Mouse (Mus musculus) lung, postnatal 0 days (tissue): ENCODE data around the gene Hecw1. TPM values are rescaled to one million over a fixed set of nuclear protein-coding genes. Genes with fewer than 3 reads are reported as not detected.

Experiments
- ATAC-seq: fragments of 200-750 bp; cut with Nextera tagmentation; 2 replicates; pipeline ENCODE4 v1.8.0; 2017; ENCODE audit warnings: moderate library complexity
- DNase-seq: peaks from one replicate; pipeline ENCODE4 v3.0.0-alpha.2; 2016; ENCODE audit warnings: low spot score
- H3K27ac ChIP-seq: fragments of 300-500 bp; sonication (generic); 2 replicates; pipeline ENCODE4 v1.5.1; 2014; ENCODE audit warnings: antibody characterized with exemption, mild to moderate bottlenecking, low read length, mixed read lengths
- H3K27me3 ChIP-seq: fragments of 300-500 bp; sonication (generic); replicated peaks from 2 replicates; pipeline ENCODE4 v1.6.1; 2014; ENCODE audit warnings: low read length, mixed read lengths; ENCODE audit not compliant: insufficient read depth
- H3K36me3 ChIP-seq: fragments of 300-500 bp; sonication (generic); 2 replicates; pipeline ENCODE4 v1.6.1; 2014; ENCODE audit warnings: low read length, mixed read lengths; ENCODE audit not compliant: insufficient read depth
- H3K4me1 ChIP-seq: fragments of 300-500 bp; sonication (generic); 2 replicates; pipeline ENCODE4 v1.6.1; 2014; ENCODE audit warnings: antibody characterized with exemption, low read depth, low read length, mixed read lengths; ENCODE audit not compliant: insufficient read depth
- H3K4me2 ChIP-seq: fragments of 300-500 bp; sonication (generic); replicated peaks from 2 replicates; pipeline ENCODE4 v1.6.1; 2014; ENCODE audit warnings: low read depth, mild to moderate bottlenecking, low read length, moderate library complexity, mixed read lengths
- H3K4me3 ChIP-seq: fragments of 300-500 bp; sonication (generic); 2 replicates; pipeline ENCODE4 v1.5.1; 2014; ENCODE audit warnings: low read depth, low read length
- H3K9ac ChIP-seq: fragments of 300-500 bp; sonication (generic); replicated peaks from 2 replicates; pipeline ENCODE4 v1.6.1; 2014; ENCODE audit warnings: low read depth, mild to moderate bottlenecking
- H3K9me3 ChIP-seq: fragments of 300-500 bp; sonication (generic); 2 replicates; pipeline ENCODE4 v1.6.1; 2016; ENCODE audit warnings: low read length, mixed read lengths
- CTCF ChIP-seq: IDR thresholded peaks from 2 replicates; pipeline ENCODE4 v1.5.1; 2016; ENCODE audit warnings: antibody characterized with exemption, mild to moderate bottlenecking
- EP300 ChIP-seq: IDR thresholded peaks from 2 replicates; pipeline ENCODE4 v1.6.1; 2016; ENCODE audit warnings: antibody characterized with exemption, mild to moderate bottlenecking, control low read depth
- WGBS: fragments of 180-500 bp; shearing (Covaris S2); extraction: QIAGEN DNeasy Blood & Tissue Kit; methylation state at CpG from one replicate; pipeline ENCODE4 v1.1.7; 2014; 5-methylcytosine and 5-hydroxymethylcytosine counted together
- polyA plus RNA-seq: library from polyadenylated mRNA; unstranded; fragments of >200 nt; fragmentation: Nextera tagmentation; extraction: Ambion mirVana; gene quantifications from 2 replicates; pipeline ENCODE4 v1.2.1, GENCODE M21; 2015

Gene Hecw1
- polyA plus RNA-seq, 1 experiment from 2014 or later: 0.10 TPM

DNA sequence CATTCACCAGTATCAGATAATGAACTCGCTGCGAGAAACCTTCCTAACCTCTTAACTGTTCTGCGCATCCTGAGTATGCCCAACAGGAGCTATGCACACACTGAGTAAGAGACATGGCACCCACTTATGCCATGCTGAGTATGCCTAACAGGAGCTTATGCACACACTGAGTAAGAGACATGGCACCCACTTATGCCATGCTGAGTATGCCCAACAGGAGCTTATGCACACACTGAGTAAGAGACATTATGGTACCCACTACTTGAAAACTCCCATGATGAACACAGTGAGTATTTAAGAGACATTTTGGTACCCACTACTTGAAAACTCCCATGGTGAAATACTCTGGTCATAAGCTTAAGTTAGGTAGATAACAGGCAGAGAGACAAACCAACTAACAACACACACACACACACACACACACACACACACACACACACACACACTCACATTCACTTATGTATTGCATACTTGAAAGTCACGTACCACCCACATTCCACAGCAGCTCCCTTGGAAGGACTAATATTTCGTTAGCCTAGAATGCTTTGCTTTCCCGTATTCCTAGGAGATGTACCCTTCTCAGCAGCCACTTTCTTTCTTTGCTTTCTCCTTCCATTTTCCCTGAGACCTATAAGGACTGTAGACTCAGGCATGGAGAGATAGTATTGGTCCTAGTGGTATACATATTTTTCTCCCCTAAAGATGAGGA is 94.0 kb downstream of the Hecw1 start:
- peak; percentile 96 for ATAC-seq
- H3K27me3 ChIP-seq: no peaks in the 10 kb centered on the region
- H3K4me1 ChIP-seq: no peaks in the 10 kb centered on the region
- H3K36me3 ChIP-seq: no peaks in the 10 kb centered on the region
- no peak overlapping the region for H3K27ac ChIP-seq
- H3K4me3 ChIP-seq: no peak overlapping the region
- peak; percentile 38 for DNase-seq
- no peaks in the 10 kb centered on the region for H3K9me3 ChIP-seq
- TF ChIP-seq CTCF (no peak), EP300 (peak; percentile 67)
- no peak overlapping the region for H3K4me2 ChIP-seq
- whole genome bisulfite sequencing: 50% methylated on average over 6 of the region's 6 CpGs
- H3K9ac ChIP-seq: no peak overlapping the region

DNA sequence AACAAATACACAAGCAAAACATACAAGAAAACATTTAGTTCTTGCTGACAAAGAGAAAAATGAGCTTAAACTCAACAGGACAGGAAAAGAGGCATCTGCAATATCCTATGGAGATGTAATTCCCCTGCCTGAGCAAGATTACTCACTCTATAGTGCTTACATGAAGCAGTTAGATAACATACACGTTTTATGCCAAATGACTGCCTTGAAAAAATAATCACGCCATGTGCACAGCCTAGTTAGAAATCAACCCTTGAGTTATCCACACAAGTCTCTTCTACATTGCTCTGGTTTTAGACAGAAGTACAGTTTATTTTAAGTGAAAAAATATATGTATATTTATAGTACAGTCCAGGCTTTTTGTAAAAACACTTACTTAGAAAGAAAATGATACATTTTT is 98.2 kb downstream of the Hecw1 start:
- Histone ChIP-seq H3K36me3 (no peaks in the 10 kb centered on the region), H3K4me1 (no peaks in the 10 kb centered on the region), H3K4me2 (no peak overlapping the region), H3K27ac (no peak overlapping the region), H3K27me3 (no peaks in the 10 kb centered on the region), H3K4me3 (no peak overlapping the region), H3K9ac (no peak overlapping the region), H3K9me3 (no peaks in the 10 kb centered on the region)
- no peak for DNase-seq
- no peak for ATAC-seq
- WGBS: 57% methylated on average over 2 of the region's 2 CpGs
- TF ChIP-seq CTCF (no peak), EP300 (no peak)

DNA sequence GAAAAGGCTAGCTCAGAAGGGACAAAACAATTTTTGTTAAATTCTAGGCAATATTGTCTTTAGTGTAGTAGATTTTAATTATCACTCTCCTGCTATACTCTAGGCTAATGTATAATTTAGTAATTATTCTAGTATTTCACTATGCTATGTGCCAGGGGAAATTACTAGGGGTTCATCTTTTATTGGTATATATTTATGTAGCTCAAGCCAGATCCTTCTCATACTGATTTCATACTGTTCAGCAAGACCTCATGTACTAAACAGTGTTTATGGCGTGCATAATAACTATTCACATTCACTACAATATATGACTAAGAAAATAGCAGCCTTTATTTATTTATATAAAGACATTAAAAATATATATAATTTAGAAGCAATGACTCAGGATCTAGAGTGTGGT is 109.6 kb downstream of the Hecw1 start:
- Histone ChIP-seq H3K9ac (no peak overlapping the region), H3K4me2 (no peak overlapping the region), H3K27ac (no peak overlapping the region), H3K9me3 (no peaks in the 10 kb centered on the region), H3K4me3 (no peak overlapping the region), H3K27me3 (no peaks in the 10 kb centered on the region), H3K4me1 (no peaks in the 10 kb centered on the region), H3K36me3 (no peaks in the 10 kb centered on the region)
- no peak for TF ChIP-seq CTCF
- no peak for TF ChIP-seq EP300
- ATAC-seq (no peak), DNase-seq (no peak)
- WGBS: 60% methylated on average over 1 of the region's 1 CpGs

DNA sequence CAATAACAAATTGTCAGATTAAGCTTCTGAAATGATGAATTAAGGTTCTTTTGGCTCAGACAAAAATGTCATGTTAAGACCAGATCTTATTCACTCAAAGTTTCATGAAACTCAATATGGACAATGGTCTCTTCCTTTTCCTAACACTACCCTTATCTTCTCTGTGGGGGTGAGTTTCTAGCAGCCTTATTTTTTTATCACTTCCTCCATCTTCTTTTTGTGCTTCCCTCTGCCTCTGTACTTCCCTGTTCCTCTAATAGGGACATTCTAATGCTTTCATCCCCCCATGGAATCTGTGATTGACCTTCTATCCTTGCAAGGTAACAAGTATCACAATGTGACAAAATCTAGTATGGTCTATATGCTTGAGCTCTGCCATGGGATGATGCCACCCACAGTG is 148.6 kb downstream of the Hecw1 start:
- Histone ChIP-seq H3K36me3 (no peaks in the 10 kb centered on the region), H3K4me3 (no peak overlapping the region), H3K4me2 (no peak overlapping the region), H3K9me3 (no peaks in the 10 kb centered on the region), H3K4me1 (no peaks in the 10 kb centered on the region), H3K27ac (no peak overlapping the region), H3K27me3 (no peaks in the 10 kb centered on the region), H3K9ac (no peak overlapping the region)
- TF ChIP-seq CTCF: no peak
- TF ChIP-seq EP300: no peak
- DNase-seq (no peak), ATAC-seq (no peak)

DNA sequence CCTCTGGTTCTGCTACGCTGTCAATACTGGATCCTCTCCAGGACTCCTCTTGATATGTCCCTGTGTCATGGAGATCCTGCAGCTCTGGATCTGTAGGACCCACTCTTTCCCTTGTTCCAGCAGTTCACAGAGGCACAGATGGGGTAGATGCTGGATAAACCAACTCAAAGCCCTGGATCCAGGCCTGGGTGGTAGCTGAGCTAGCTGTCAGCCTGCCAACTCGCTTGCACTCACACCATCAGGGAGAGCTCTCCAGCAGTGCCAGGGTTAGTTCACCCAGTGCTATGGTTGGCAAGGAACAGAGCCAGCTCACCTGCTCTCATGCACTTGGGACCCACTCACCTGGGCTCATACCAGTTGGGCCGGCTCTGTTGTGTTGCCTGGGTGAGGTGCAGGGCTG is 157.5 kb downstream of the Hecw1 start:
- no peak overlapping the region for H3K4me2 ChIP-seq
- DNase-seq: no peak
- WGBS: 75% methylated on average over 3 of the region's 3 CpGs
- no peaks in the 10 kb centered on the region for H3K27me3 ChIP-seq
- TF ChIP-seq CTCF: no peak
- TF ChIP-seq EP300: no peak
- H3K36me3 ChIP-seq: no peaks in the 10 kb centered on the region
- no peaks in the 10 kb centered on the region for H3K9me3 ChIP-seq
- no peak overlapping the region for H3K27ac ChIP-seq
- H3K9ac ChIP-seq: no peak overlapping the region
- ATAC-seq: no peak
- no peak overlapping the region for H3K4me3 ChIP-seq
- no peaks in the 10 kb centered on the region for H3K4me1 ChIP-seq

DNA sequence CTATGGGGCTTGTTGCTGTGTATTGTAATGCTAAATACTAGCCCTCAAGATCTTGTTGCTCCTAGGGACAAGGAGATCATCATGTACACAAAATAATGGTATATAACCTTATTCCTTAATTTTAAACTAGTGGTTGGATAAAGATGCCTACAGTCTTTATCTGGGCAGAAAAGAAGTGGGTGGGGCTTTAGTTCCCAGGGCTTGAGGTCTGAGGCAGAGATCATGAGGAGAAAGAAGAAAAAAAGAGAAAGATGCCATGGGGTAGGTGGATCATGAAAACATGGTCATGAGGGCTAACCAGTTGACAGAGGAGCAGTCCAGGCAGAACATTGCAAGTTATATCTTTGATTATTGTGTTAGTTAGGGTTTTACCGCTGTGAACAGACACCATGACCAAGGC is 195.8 kb downstream of the Hecw1 start:
- H3K4me1 ChIP-seq: no peaks in the 10 kb centered on the region
- no peak overlapping the region for H3K4me3 ChIP-seq
- ATAC-seq (no peak), DNase-seq (no peak)
- H3K9me3 ChIP-seq: no peaks in the 10 kb centered on the region
- H3K9ac ChIP-seq: no peak overlapping the region
- no peak for TF ChIP-seq CTCF
- no peak for TF ChIP-seq EP300
- WGBS: 90% methylated on average over 1 of the region's 1 CpGs
- H3K27me3 ChIP-seq: no peaks in the 10 kb centered on the region
- H3K4me2 ChIP-seq: no peak overlapping the region
- no peaks in the 10 kb centered on the region for H3K36me3 ChIP-seq
- no peak overlapping the region for H3K27ac ChIP-seq

DNA sequence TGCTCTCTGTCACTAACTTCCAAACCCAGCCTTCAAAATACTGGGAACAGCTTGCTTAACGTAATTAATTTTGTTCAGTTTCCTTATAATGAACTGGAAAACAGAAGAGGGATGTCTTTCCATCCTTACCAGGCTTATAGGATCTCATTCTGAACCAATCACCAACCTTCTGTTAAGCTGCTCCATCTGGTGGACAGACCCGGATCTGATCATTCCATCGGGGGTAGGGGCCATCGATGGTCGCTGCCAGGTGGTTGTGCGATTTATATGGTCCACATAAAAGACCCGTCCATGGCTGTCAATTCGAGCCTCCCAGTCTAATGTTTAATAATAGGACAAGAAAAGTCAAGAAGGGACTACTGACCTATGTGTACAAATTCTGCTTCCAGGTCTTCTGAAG is 216.4 kb downstream of the Hecw1 start:
- no peak overlapping the region for H3K4me3 ChIP-seq
- no peak overlapping the region for H3K27ac ChIP-seq
- DNase-seq: no peak
- ATAC-seq: no peak
- H3K9me3 ChIP-seq: no peaks in the 10 kb centered on the region
- no peak overlapping the region for H3K4me2 ChIP-seq
- no peaks in the 10 kb centered on the region for H3K4me1 ChIP-seq
- no peaks in the 10 kb centered on the region for H3K27me3 ChIP-seq
- 24% methylated on average over 8 of the region's 8 CpGs for WGBS
- no peak overlapping the region for H3K9ac ChIP-seq
- peak; percentile 38 for TF ChIP-seq CTCF
- no peak for TF ChIP-seq EP300
- H3K36me3 ChIP-seq: no peaks in the 10 kb centered on the region
